Mouse (Mus musculus) forebrain, embryonic 12.5 days (tissue): ENCODE results near the gene Eef1e1. TPM values are rescaled to one million over a fixed set of nuclear protein-coding genes. Genes with fewer than 3 reads are reported as not detected.
A peak's percentile ranks its signal among the peaks of the same experiment; 100 is the strongest.

Source experiments
- ATAC-seq: fragments of 200-750 bp; cut with Nextera tagmentation; 2 replicates; pipeline ENCODE4 v1.8.0; 2017; ENCODE audit warnings: moderate TSS enrichment; ENCODE audit not compliant: low FRiP score
- H3K27ac ChIP-seq: fragments of 300-500 bp; sonication (generic); 2 replicates; pipeline ENCODE4 v1.5.1; 2016; ENCODE audit warnings: mild to moderate bottlenecking
- H3K27me3 ChIP-seq: fragments of 300-500 bp; sonication (generic); 2 replicates; pipeline ENCODE4 v1.6.1; 2016; ENCODE audit warnings: mild to moderate bottlenecking
- H3K36me3 ChIP-seq: fragments of 300-500 bp; sonication (generic); replicated peaks from 2 replicates; pipeline ENCODE4 v1.6.1; 2016; ENCODE audit warnings: mild to moderate bottlenecking
- H3K4me1 ChIP-seq: fragments of 300-500 bp; sonication (generic); 2 replicates; pipeline ENCODE4 v1.6.1; 2016
- H3K4me2 ChIP-seq: fragments of 300-500 bp; sonication (generic); 2 replicates; pipeline ENCODE4 v1.6.1; 2016; ENCODE audit warnings: mild to moderate bottlenecking, moderate library complexity
- H3K4me3 ChIP-seq: fragments of 300-500 bp; sonication (generic); replicated peaks from 2 replicates; pipeline ENCODE4 v1.5.1; 2016; ENCODE audit warnings: mild to moderate bottlenecking
- H3K9ac ChIP-seq: fragments of 300-500 bp; sonication (generic); 2 replicates; pipeline ENCODE4 v1.6.1; 2016; ENCODE audit warnings: mild to moderate bottlenecking
- H3K9me3 ChIP-seq: fragments of 300-500 bp; sonication (generic); 2 replicates; pipeline ENCODE4 v1.6.1; 2016
- WGBS: fragments of 180-500 bp; shearing (Covaris S2); methylation state at CpG from one replicate; pipeline ENCODE4 v1.1.7; 2016; 5-methylcytosine and 5-hydroxymethylcytosine counted together
- polyA plus RNA-seq: library from polyadenylated mRNA; unstranded; fragments of >200 nt; fragmentation: Nextera tagmentation; extraction: Ambion mirVana; gene quantifications from 2 replicates; pipeline ENCODE4 v1.2.1, GENCODE M21; 2016

Eef1e1 gene
- polyA plus RNA-seq, 1 experiment from 2014 or later: 62.8 TPM

- H3K4me2 ChIP-seq: no peak overlapping the region
- H3K9ac ChIP-seq: no peak overlapping the region
- 96% methylated on average over 5 of the region's 5 CpGs for WGBS
- no peaks in the 10 kb centered on the region for H3K9me3 ChIP-seq
- ATAC-seq: no peak
- H3K36me3 ChIP-seq: peaks cover 40% of the 10 kb centered on the region
- H3K27ac ChIP-seq: no peak overlapping the region
- no peaks in the 10 kb centered on the region for H3K4me1 ChIP-seq
- no peak overlapping the region for H3K4me3 ChIP-seq
- H3K27me3 ChIP-seq: no peaks in the 10 kb centered on the region
These were observed 17.4 kb downstream of the Eef1e1 start for GRCm38 (mm10) chr13:38641414-38641813.

GRCm38 (mm10) chr13:38640961-38641360 is 17.9 kb downstream of the Eef1e1 start:
- Histone ChIP-seq H3K9me3 (no peaks in the 10 kb centered on the region), H3K27me3 (no peaks in the 10 kb centered on the region), H3K4me1 (no peaks in the 10 kb centered on the region), H3K4me3 (no peak overlapping the region), H3K4me2 (no peak overlapping the region), H3K9ac (no peak overlapping the region), H3K27ac (no peak overlapping the region), H3K36me3 (peaks cover 36% of the 10 kb centered on the region)
- WGBS: 90% methylated on average over 5 of the region's 5 CpGs
- no peak for ATAC-seq

GRCm38 (mm10) chr13:38638694-38639093 is 20.2 kb downstream of the Eef1e1 start:
- Histone ChIP-seq H3K4me1 (peaks cover 6% of the 10 kb centered on the region), H3K9me3 (no peaks in the 10 kb centered on the region), H3K36me3 (peaks cover 18% of the 10 kb centered on the region), H3K4me2 (no peak overlapping the region), H3K9ac (no peak overlapping the region), H3K27me3 (no peaks in the 10 kb centered on the region), H3K4me3 (no peak overlapping the region), H3K27ac (no peak overlapping the region)
- 85% methylated on average over 11 of the region's 11 CpGs for WGBS
- ATAC-seq: no peak

GRCm38 (mm10) chr13:38634800-38635269 is 24.0 kb downstream of the Eef1e1 start, which contains the start of gene Bloc1s5:
Gene Bloc1s5, minus strand, starts transcription at chr13:38635109.
- Histone ChIP-seq H3K9ac (peak within 1 kb of the TSS; percentile 82), H3K4me3 (peak within 1 kb of the TSS; percentile 78), H3K27ac (peak within 1 kb of the TSS; percentile 50; the same call in 1 of the 2 replicates), H3K9me3 (no peaks in the 10 kb centered on the region), H3K4me1 (peaks cover 6% of the 10 kb centered on the region), H3K27me3 (no peaks in the 10 kb centered on the region), H3K4me2 (peak within 1 kb of the TSS; percentile 72), H3K36me3 (no peaks in the 10 kb centered on the region)
- under 1% methylated on average over 44 of the region's 44 CpGs for WGBS
- ATAC-seq: peak; percentile 96

GRCm38 (mm10) chr13:38634256-38634799 is 24.5 kb downstream of the Eef1e1 start:
- no peaks in the 10 kb centered on the region for H3K36me3 ChIP-seq
- H3K27ac ChIP-seq: peak overlapping the region; percentile 50; the same call in 1 of the 2 replicates
- H3K9me3 ChIP-seq: no peaks in the 10 kb centered on the region

GRCm38 (mm10) chr13:38633287-38634000 is 25.4 kb downstream of the Eef1e1 start:
- peak overlapping the region; percentile 72 for H3K4me2 ChIP-seq
- H3K27ac ChIP-seq: no peak overlapping the region
- no peak overlapping the region for H3K9ac ChIP-seq
- no peaks in the 10 kb centered on the region for H3K9me3 ChIP-seq
- no peaks in the 10 kb centered on the region for H3K27me3 ChIP-seq
- H3K4me1 ChIP-seq: peaks cover 6% of the 10 kb centered on the region
- no peak overlapping the region for H3K4me3 ChIP-seq
- WGBS: 90% methylated on average over 6 of the region's 6 CpGs
- ATAC-seq: no peak
- no peaks in the 10 kb centered on the region for H3K36me3 ChIP-seq

More at GRCm38 (mm10) chr13:38634256-38634799, 24.5 kb downstream of the Eef1e1 start:
- no peaks in the 10 kb centered on the region for H3K27me3 ChIP-seq
- WGBS: under 1% methylated on average over 19 of the region's 19 CpGs
- peak overlapping the region; percentile 78 for H3K4me3 ChIP-seq
- H3K9ac ChIP-seq: peak overlapping the region; percentile 82
- H3K4me2 ChIP-seq: peak overlapping the region; percentile 72
- peak; percentile 75; the same call in 1 of the 2 replicates for ATAC-seq
- H3K4me1 ChIP-seq: peaks cover 6% of the 10 kb centered on the region

- H3K4me1 ChIP-seq: peaks cover 6% of the 10 kb centered on the region
- H3K4me2 ChIP-seq: no peak overlapping the region
- no peaks in the 10 kb centered on the region for H3K27me3 ChIP-seq
- no peak for ATAC-seq
- no peak overlapping the region for H3K9ac ChIP-seq
- WGBS: 88% methylated on average over 6 of the region's 6 CpGs
- H3K36me3 ChIP-seq: no peaks in the 10 kb centered on the region
- H3K27ac ChIP-seq: no peak overlapping the region
- H3K4me3 ChIP-seq: no peak overlapping the region
- no peaks in the 10 kb centered on the region for H3K9me3 ChIP-seq
These were observed 26.3 kb downstream of the Eef1e1 start for GRCm38 (mm10) chr13:38632556-38632955.

GRCm38 (mm10) chr13:38626229-38626525 is 32.7 kb downstream of the Eef1e1 start:
- Histone ChIP-seq H3K36me3 (no peaks in the 10 kb centered on the region; the same call in 1 of the 2 replicates), H3K4me3 (no peak overlapping the region)
- WGBS: 15% methylated on average over 6 of the region's 6 CpGs

GRCm38 (mm10) chr13:38625492-38626228 is 33.2 kb downstream of the Eef1e1 start:
- ATAC-seq: no peak
- no peaks in the 10 kb centered on the region for H3K4me1 ChIP-seq

More at GRCm38 (mm10) chr13:38626229-38626525, 32.7 kb downstream of the Eef1e1 start:
- Histone ChIP-seq H3K4me1 (no peaks in the 10 kb centered on the region), H3K9ac (no peak overlapping the region), H3K4me2 (no peak overlapping the region), H3K9me3 (no peaks in the 10 kb centered on the region), H3K27ac (no peak overlapping the region), H3K27me3 (no peaks in the 10 kb centered on the region)
- ATAC-seq: no peak

GRCm38 (mm10) chr13:38624292-38624902 is 34.5 kb downstream of the Eef1e1 start:
- Histone ChIP-seq H3K27ac (no peak overlapping the region), H3K4me3 (no peak overlapping the region), H3K9me3 (no peaks in the 10 kb centered on the region), H3K4me2 (no peak overlapping the region), H3K36me3 (no peaks in the 10 kb centered on the region; the same call in 1 of the 2 replicates), H3K4me1 (no peaks in the 10 kb centered on the region), H3K27me3 (no peaks in the 10 kb centered on the region), H3K9ac (no peak overlapping the region)
- WGBS: 84% methylated on average over 8 of the region's 8 CpGs
- no peak for ATAC-seq

More at GRCm38 (mm10) chr13:38625492-38626228, 33.2 kb downstream of the Eef1e1 start:
- 29% methylated on average over 5 of the region's 5 CpGs for WGBS
- Histone ChIP-seq H3K4me3 (no peak overlapping the region), H3K4me2 (no peak overlapping the region), H3K36me3 (no peaks in the 10 kb centered on the region; the same call in 1 of the 2 replicates), H3K27ac (no peak overlapping the region), H3K27me3 (no peaks in the 10 kb centered on the region), H3K9me3 (no peaks in the 10 kb centered on the region), H3K9ac (no peak overlapping the region)

GRCm38 (mm10) chr13:38623296-38623695 is 35.6 kb downstream of the Eef1e1 start:
- no peak overlapping the region for H3K27ac ChIP-seq
- H3K36me3 ChIP-seq: no peaks in the 10 kb centered on the region; the same call in 1 of the 2 replicates
- ATAC-seq: no peak
- H3K4me2 ChIP-seq: no peak overlapping the region
- no peaks in the 10 kb centered on the region for H3K9me3 ChIP-seq
- H3K4me1 ChIP-seq: no peaks in the 10 kb centered on the region
- H3K9ac ChIP-seq: no peak overlapping the region
- no peak overlapping the region for H3K4me3 ChIP-seq
- 97% methylated on average over 5 of the region's 5 CpGs for WGBS
- no peaks in the 10 kb centered on the region for H3K27me3 ChIP-seq
